Mouse (Mus musculus): ENCODE data around the gene 2610528J11Rik.

Gene 2610528J11Rik

GRCm38 (mm10) chr4:118569320-118569719, 42.5 kb downstream of the 2610528J11Rik start:
- no peak for TF ChIP-seq GATA4 (IDR thresholded peaks at IDR 0.05; ENCODE audit: insufficient replicate concordance, low read length)

DNA sequence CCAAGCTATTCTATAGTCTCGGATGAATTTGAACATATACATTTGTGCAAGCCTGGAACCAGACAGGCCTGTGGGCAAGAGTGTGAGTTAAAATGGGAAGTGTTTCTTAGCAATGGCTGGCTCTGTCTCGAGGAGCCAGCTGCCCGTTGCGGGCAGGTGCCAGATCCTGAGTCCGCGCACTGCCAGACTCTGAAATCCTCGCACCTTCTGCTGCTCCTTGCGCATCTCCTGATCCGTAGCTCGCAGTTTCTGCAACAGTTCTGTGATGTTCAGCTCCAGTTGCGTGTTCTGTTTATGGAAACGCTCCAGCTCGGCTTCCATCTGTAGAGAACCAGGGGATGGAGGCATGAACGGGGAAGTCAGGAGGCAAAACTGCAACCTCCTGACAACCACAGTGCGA, 44.6 kb downstream of the 2610528J11Rik start:
- no peak for TF ChIP-seq GATA4 (IDR thresholded peaks at IDR 0.05; ENCODE audit: insufficient replicate concordance, low read length)

DNA sequence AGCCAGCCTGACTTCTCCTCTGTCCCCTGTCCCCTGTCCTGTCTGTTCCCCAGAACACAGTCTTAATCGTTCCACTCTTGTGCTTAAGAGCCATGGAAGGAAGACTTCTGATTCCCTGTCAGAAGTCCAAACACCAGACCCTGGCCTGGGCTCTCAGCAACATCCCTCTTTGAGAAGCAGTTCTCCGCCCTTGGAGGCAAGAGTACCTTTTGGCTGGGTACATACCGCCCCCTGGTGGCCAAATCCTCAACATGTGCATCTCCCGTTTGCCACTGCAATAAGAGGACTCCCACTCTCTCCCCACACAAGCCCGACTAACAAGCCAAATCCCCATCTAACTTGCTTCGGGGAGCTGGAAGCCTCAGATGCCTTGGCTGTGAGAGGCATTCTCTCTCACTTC, 49.3 kb downstream of the 2610528J11Rik start:
- TF ChIP-seq GATA4 (IDR thresholded peaks at IDR 0.05; ENCODE audit: insufficient replicate concordance, low read length), result no peak

DNA sequence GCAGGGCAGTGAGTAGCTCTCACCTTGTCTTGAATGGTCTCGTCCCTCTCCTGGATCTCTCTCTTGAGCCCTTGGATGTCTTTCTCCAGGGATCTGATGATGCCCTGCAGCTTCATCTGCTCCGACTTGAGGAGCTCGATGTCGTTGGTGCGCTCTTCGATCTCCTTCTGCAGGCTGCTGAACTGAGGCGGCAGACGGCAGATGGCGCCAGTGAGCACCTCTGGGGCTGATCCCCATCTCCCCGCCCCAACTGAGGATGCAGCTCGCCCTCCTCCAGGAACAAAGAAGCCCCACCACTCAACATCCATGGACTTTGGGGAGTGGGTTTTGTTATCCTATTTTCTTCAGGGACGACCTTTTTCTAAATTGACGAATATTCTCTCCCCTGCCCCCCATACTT, 52.5 kb downstream of the 2610528J11Rik start:
- TF ChIP-seq GATA4 (IDR thresholded peaks at IDR 0.05; ENCODE audit: insufficient replicate concordance, low read length), result no peak

Measured in liver, adult (tissue).